Mouse (Mus musculus) heart, postnatal 0 days (tissue): Measurements from ENCODE around the gene Tubb1.

Experiments used
- CTCF ChIP-seq: IDR thresholded peaks from 2 replicates; pipeline ENCODE4 v1.5.1; 2016; ENCODE audit warnings: antibody characterized with exemption, control low read depth, low read depth
- EP300 ChIP-seq: IDR thresholded peaks from 2 replicates; pipeline ENCODE4 v1.6.1; 2016; ENCODE audit warnings: antibody characterized with exemption, low read depth

GRCm38 (mm10) chr2:174410222-174410621, 40.3 kb upstream of the Tubb1 start:
- TF ChIP-seq CTCF (no peak), EP300 (no peak)
